Mouse (Mus musculus) hindbrain, embryonic 12.5 days (tissue): ENCODE measurements around the gene 1700008O03Rik. TPM values are rescaled to one million over a fixed set of nuclear protein-coding genes. Genes with fewer than 3 reads are reported as not detected.

ENCODE experiments used
- ATAC-seq: fragments of 200-750 bp; cut with Nextera tagmentation; 2 replicates; pipeline ENCODE4 v1.8.0; 2017; ENCODE audit warnings: moderate TSS enrichment; ENCODE audit not compliant: low FRiP score
- H3K27ac ChIP-seq: fragments of 300-500 bp; sonication (generic); 2 replicates; pipeline ENCODE4 v1.5.1; 2016; ENCODE audit warnings: mild to moderate bottlenecking
- H3K27me3 ChIP-seq: fragments of 300-500 bp; sonication (generic); 2 replicates; pipeline ENCODE4 v1.6.1; 2016; ENCODE audit warnings: mild to moderate bottlenecking
- H3K36me3 ChIP-seq: fragments of 300-500 bp; sonication (generic); 2 replicates; pipeline ENCODE4 v1.6.1; 2016; ENCODE audit warnings: mild to moderate bottlenecking
- H3K4me1 ChIP-seq: fragments of 300-500 bp; sonication (generic); 2 replicates; pipeline ENCODE4 v1.6.1; 2016
- H3K4me2 ChIP-seq: fragments of 300-500 bp; sonication (generic); replicated peaks from 2 replicates; pipeline ENCODE4 v1.6.1; 2016; ENCODE audit warnings: mild to moderate bottlenecking
- H3K4me3 ChIP-seq: fragments of 300-500 bp; sonication (generic); 2 replicates; pipeline ENCODE4 v1.5.1; 2016; ENCODE audit warnings: mild to moderate bottlenecking
- H3K9ac ChIP-seq: fragments of 300-500 bp; sonication (generic); 2 replicates; pipeline ENCODE4 v1.6.1; 2016; ENCODE audit warnings: mild to moderate bottlenecking, moderate library complexity
- H3K9me3 ChIP-seq: fragments of 300-500 bp; sonication (generic); replicated peaks from 2 replicates; pipeline ENCODE4 v1.6.1; 2016; ENCODE audit warnings: mild to moderate bottlenecking
- WGBS: fragments of 180-500 bp; shearing (Covaris S2); methylation state at CpG from one replicate; pipeline ENCODE4 v1.1.7; 2016; 5-methylcytosine and 5-hydroxymethylcytosine counted together
- polyA plus RNA-seq: library from polyadenylated mRNA; unstranded; fragments of >200 nt; fragmentation: Nextera tagmentation; extraction: Ambion mirVana; gene quantifications from 2 replicates; pipeline ENCODE4 v1.2.1, GENCODE M21; 2016

The 1700008O03Rik gene
- polyA plus RNA-seq, 1 experiment from 2014 or later = 1.1 TPM

GRCm38 (mm10) chr7:44310878-44311712, 74.5 kb downstream of the 1700008O03Rik start:
- Histone ChIP-seq H3K27ac (peak overlapping the region; percentile 78), H3K4me1 (peaks cover 20% of the 10 kb centered on the region), H3K9ac (peak overlapping the region; percentile 82), H3K4me2 (peak overlapping the region; percentile 93), H3K27me3 (peaks cover 29% of the 10 kb centered on the region; the same call in 1 of the 2 replicates), H3K36me3 (peaks cover 9% of the 10 kb centered on the region; the same call in 1 of the 2 replicates), H3K9me3 (no peaks in the 10 kb centered on the region), H3K4me3 (peak overlapping the region; percentile 58)
- under 1% methylated on average over 34 of the region's 38 CpGs for WGBS
- peak; percentile 61 for ATAC-seq

DNA sequence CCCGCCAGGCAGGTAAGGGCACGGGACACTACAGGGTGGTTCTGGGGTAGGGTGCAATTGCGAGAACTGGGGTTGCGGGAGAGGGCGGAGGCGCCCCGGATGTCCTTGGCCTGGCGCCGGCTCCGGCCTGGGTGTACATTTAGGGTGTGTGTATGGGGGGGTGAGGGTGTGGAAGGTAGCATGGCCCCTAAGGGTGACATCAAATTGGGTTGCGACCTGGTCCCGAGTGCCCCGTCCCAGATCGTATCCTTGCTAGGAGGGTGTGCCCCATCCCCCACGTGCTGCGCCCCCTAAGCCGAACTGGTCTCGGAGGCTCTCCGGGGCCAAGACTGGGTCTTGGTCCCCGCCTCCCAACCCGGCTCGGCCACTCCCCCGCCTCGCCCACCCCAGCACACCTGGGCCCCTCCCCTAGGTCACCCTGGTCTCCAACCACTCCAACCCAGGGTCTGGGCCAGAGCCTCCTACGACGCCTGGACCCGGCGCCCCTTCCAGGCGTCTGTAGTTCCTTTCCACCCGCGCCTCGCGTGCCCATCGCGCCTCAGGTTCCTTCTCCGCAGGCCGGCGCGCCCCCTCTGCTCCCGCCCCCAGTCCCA, 75.2 kb downstream of the 1700008O03Rik start:
- H3K27me3 ChIP-seq = peaks cover 29% of the 10 kb centered on the region; the same call in 1 of the 2 replicates
- peak overlapping the region; percentile 78 for H3K27ac ChIP-seq
- WGBS = under 1% methylated on average over 38 of the region's 40 CpGs
- no peaks in the 10 kb centered on the region for H3K9me3 ChIP-seq
- ATAC-seq = peak; percentile 27
- H3K36me3 ChIP-seq = peaks cover 9% of the 10 kb centered on the region; the same call in 1 of the 2 replicates
- H3K9ac ChIP-seq = peak overlapping the region; percentile 82
- peak overlapping the region; percentile 58 for H3K4me3 ChIP-seq
- H3K4me2 ChIP-seq = peak overlapping the region; percentile 93
- peaks cover 25% of the 10 kb centered on the region for H3K4me1 ChIP-seq

Other genes with a start within 250 kb of the 1700008O03Rik start
- gene Klk1b16, start 249.1 kb downstream of the 1700008O03Rik start, polyA plus RNA-seq = not detected in 2 replicates
- gene Klk1b24, start 197.6 kb downstream of the 1700008O03Rik start, polyA plus RNA-seq = not detected in 2 replicates
- not detected in 2 replicates for gene Klk1b3, start 187.6 kb downstream of the 1700008O03Rik start, polyA plus RNA-seq
- not detected in 2 replicates for gene Klk1b4, start 178.4 kb downstream of the 1700008O03Rik start, polyA plus RNA-seq
- not detected in 2 replicates for gene Klk1b5, start 169.9 kb downstream of the 1700008O03Rik start, polyA plus RNA-seq
- not detected in 2 replicates for gene Klk1, start 160.5 kb downstream of the 1700008O03Rik start, polyA plus RNA-seq
- gene Gm36864, start 149.6 kb downstream of the 1700008O03Rik start, polyA plus RNA-seq = not detected in 2 replicates
- 1.1 and 1.2 TPM in 2 replicates for gene 1700028J19Rik, start 139.1 kb downstream of the 1700008O03Rik start, polyA plus RNA-seq
- 182 and 196 TPM in 2 replicates for gene 2410002F23Rik, start 139.1 kb downstream of the 1700008O03Rik start, polyA plus RNA-seq
- not detected in 2 replicates for gene Acp4, start 128.4 kb downstream of the 1700008O03Rik start, polyA plus RNA-seq
- not detected in 2 replicates for gene Gm15517, start 124.4 kb downstream of the 1700008O03Rik start, polyA plus RNA-seq
- 2.0 and 2.9 TPM in 2 replicates for gene Clec11a, start 78.9 kb downstream of the 1700008O03Rik start, polyA plus RNA-seq
- 12.5 and 12.8 TPM in 2 replicates for gene Shank1, start 75.6 kb downstream of the 1700008O03Rik start, polyA plus RNA-seq
- 6.8 and 7.5 TPM in 2 replicates for gene Syt3, start 1.7 kb downstream of the 1700008O03Rik start, polyA plus RNA-seq
- 12.6 and 12.7 TPM in 2 replicates for gene Lrrc4b, start 43.2 kb upstream of the 1700008O03Rik start, polyA plus RNA-seq
- gene Aspdh, start 79.6 kb upstream of the 1700008O03Rik start, polyA plus RNA-seq = 1.3 and 3.9 TPM in 2 replicates
- 60.5 and 65.1 TPM in 2 replicates for gene Josd2, start 82.2 kb upstream of the 1700008O03Rik start, polyA plus RNA-seq
- gene Emc10, start 110.7 kb upstream of the 1700008O03Rik start, polyA plus RNA-seq = 134 and 142 TPM in 2 replicates
- gene Fam71e1, start 110.8 kb upstream of the 1700008O03Rik start, polyA plus RNA-seq = 25.2 and 26.0 TPM in 2 replicates
- 0.22 TPM in 1 of 2 replicates, not detected in the other for gene Mybpc2, start 138.8 kb upstream of the 1700008O03Rik start, polyA plus RNA-seq
- gene Spib, start 146.3 kb upstream of the 1700008O03Rik start, polyA plus RNA-seq = 0.08 and 0.10 TPM in 2 replicates
- 72.1 and 73.5 TPM in 2 replicates for gene Pold1, start 163.0 kb upstream of the 1700008O03Rik start, polyA plus RNA-seq
- 71.5 and 75.8 TPM in 2 replicates for gene Nr1h2, start 168.1 kb upstream of the 1700008O03Rik start, polyA plus RNA-seq
- 0.87 and 1.2 TPM in 2 replicates for gene Napsa, start 186.6 kb upstream of the 1700008O03Rik start, polyA plus RNA-seq
- 3.4 and 3.8 TPM in 2 replicates for gene Kcnc3, start 204.8 kb upstream of the 1700008O03Rik start, polyA plus RNA-seq